Mouse (Mus musculus) B cell, adult 2 months (primary cell): Measurements from ENCODE around the gene Gm47969.

Experiments
- DNase-seq, 2 experiments: peaks; one replicate each; pipeline ENCODE4 v3.0.0; 2022

The Gm47969 gene

DNA sequence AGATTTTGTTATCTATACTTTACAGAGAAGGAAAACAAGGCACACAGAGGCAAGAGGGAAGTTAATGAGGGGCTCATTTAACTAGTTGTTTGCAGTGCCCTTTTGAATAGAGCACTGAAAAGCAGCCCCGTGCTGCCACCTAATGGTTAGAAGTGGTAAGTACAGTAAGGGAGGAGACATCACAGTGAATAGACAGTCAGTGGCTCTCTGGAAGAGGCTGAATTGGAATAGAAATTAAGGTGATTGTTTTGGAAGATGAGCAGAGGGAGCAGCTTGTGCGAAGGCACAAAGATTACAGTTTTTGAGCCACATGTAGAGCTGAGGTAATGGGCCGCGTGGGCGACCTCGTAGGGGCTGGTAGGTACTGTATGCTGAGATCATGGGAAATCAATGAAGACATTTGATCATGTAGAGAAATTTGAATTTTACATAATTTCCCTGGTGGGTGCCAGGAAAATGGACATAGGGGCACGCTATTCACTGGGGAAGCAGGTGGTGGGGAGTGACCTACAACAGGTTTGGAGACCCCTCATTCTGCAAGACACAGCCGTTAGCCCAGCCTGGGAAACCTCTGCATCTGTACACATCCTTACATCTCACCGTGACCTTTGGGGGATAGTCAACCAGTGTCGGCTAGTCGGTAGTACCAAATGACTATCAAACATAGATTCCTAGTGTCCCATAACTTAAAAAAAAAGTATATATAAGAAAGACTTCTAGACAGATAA lies 31.6 kb downstream of the Gm47969 start:
- peak; percentile 8 to 18 for DNase-seq

GRCm38 (mm10) chr1:83077016-83077415 lies 32.3 kb downstream of the Gm47969 start:
- DNase-seq, result no peak

DNA sequence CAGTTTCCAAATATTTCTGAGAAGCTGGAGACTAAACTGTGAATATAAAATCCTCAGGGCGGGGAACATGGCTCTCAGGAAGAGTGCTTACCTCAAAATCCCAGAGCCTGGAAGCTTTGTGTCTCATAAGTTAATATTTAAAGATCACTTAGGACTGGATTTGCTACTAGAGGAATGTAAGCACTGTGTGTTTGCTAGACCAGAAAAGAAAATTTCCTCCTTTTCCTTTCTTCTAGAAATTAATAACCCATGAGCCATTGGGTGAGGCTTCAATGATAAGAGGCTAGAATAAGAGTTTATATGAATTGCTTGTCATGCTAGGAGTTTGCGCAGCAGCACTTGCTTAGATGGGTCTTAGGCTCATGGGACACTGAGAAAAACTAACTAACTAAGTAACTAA lies 40.1 kb downstream of the Gm47969 start:
- DNase-seq, result no peak

DNA sequence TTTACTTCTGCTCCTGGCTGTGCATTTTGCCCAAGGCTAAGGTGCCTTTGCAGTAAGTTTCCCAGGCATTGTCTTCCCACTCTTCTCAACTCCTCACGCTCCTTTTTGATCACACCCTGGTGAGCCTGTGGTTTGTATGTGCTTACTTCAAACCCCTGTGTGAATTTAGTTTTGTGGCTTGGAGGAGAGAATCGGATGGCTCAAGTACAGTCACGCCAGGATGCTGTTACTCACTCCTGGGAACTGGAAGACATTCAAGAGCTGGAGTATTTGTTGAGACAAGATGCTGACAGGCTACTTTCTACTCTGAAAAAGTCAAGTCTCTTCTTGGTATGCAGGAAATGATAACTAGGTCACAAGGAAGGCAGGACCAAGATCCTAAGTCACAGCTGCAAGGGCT lies 46.5 kb downstream of the Gm47969 start:
- DNase-seq, result no peak
